Mouse (Mus musculus) spleen, adult 12 weeks (tissue): ENCODE data around the gene Nucb1.
A peak's percentile ranks its signal among the peaks of the same experiment; 100 is the strongest.
"Not testable (repeated sequence)": the region's sequence is repeated elsewhere in the genome, so short reads cannot be mapped to it uniquely, and the experiment has no call there.

Experiments used
- DNase-seq: peaks from one replicate; pipeline ENCODE4 v3.0.0; 2022; ENCODE audit warnings: low spot score

Nucb1 gene

GRCm38 (mm10) chr7:45488293-45489204, 21.7 kb downstream of the Nucb1 start, which contains the start of gene Dhdh:
TSS of gene Dhdh (minus strand) at chr7:45488805.
- DNase-seq: no peak

- DNase-seq: no peak
Measured at GRCm38 (mm10) chr7:45487861-45488292, 22.3 kb downstream of the Nucb1 start.

GRCm38 (mm10) chr7:45486761-45487415, 23.3 kb downstream of the Nucb1 start, which contains the start of gene Gm45808:
TSS of gene Gm45808 (minus strand) at chr7:45486811.
- DNase-seq: no peak

GRCm38 (mm10) chr7:45486158-45486557, 24.0 kb downstream of the Nucb1 start:
- DNase-seq: no peak

GRCm38 (mm10) chr7:45484985-45485384, 25.2 kb downstream of the Nucb1 start:
- DNase-seq: not testable (repeated sequence)

GRCm38 (mm10) chr7:45482166-45482565, 28.0 kb downstream of the Nucb1 start:
- no peak for DNase-seq

- no peak for DNase-seq
Measured at GRCm38 (mm10) chr7:45481374-45481927, 28.8 kb downstream of the Nucb1 start, which contains the start of gene Tulp2. TSS of gene Tulp2 (plus strand) at chr7:45481877.

- not testable (repeated sequence) for DNase-seq
Measured at GRCm38 (mm10) chr7:45480310-45480709, 29.9 kb downstream of the Nucb1 start.

- DNase-seq: no peak
Measured at GRCm38 (mm10) chr7:45478774-45479173, 31.4 kb downstream of the Nucb1 start.

GRCm38 (mm10) chr7:45477003-45477402, 33.2 kb downstream of the Nucb1 start:
- no peak for DNase-seq

- DNase-seq: no peak
Measured at GRCm38 (mm10) chr7:45476453-45476852, 33.8 kb downstream of the Nucb1 start.

- no peak for DNase-seq
Measured at GRCm38 (mm10) chr7:45475291-45475969, 34.8 kb downstream of the Nucb1 start.

GRCm38 (mm10) chr7:45470869-45471268, 39.3 kb downstream of the Nucb1 start:
- peak; percentile 62 for DNase-seq

- no peak for DNase-seq
Measured at GRCm38 (mm10) chr7:45467090-45467670, 43.0 kb downstream of the Nucb1 start.

- DNase-seq: peak; percentile 90
Measured at GRCm38 (mm10) chr7:45466283-45467089, 43.7 kb downstream of the Nucb1 start, which contains the start of gene Bax. TSS of gene Bax (minus strand) at chr7:45466898.

- DNase-seq: no peak
Measured at GRCm38 (mm10) chr7:45465549-45465948, 44.7 kb downstream of the Nucb1 start.

- no peak for DNase-seq
Measured at GRCm38 (mm10) chr7:45465112-45465511, 45.1 kb downstream of the Nucb1 start.

- no peak for DNase-seq
Measured at GRCm38 (mm10) chr7:45463987-45464778, 46.0 kb downstream of the Nucb1 start.

GRCm38 (mm10) chr7:45462868-45463267, 47.3 kb downstream of the Nucb1 start:
- not testable (repeated sequence) for DNase-seq

- DNase-seq: no peak
Measured at GRCm38 (mm10) chr7:45462325-45462724, 47.9 kb downstream of the Nucb1 start.
